Mouse (Mus musculus) forebrain, embryonic 16.5 days (tissue): ENCODE results near the gene Myo18a. TPM values are rescaled to one million over a fixed set of nuclear protein-coding genes. Genes with fewer than 3 reads are reported as not detected.
"Not testable (repeated sequence)": the region's sequence is repeated elsewhere in the genome, so short reads cannot be mapped to it uniquely, and the experiment has no call there.

Source experiments
- ATAC-seq: fragments of 200-750 bp; cut with Nextera tagmentation; 2 replicates; pipeline ENCODE4 v1.8.0; 2017; ENCODE audit warnings: mild to moderate bottlenecking, moderate library complexity
- H3K27ac ChIP-seq: fragments of 300-500 bp; sonication (generic); 2 replicates; pipeline ENCODE4 v1.5.1; 2014; ENCODE audit warnings: low read length, control low read depth
- H3K27me3 ChIP-seq: fragments of 300-500 bp; sonication (generic); replicated peaks from 2 replicates; pipeline ENCODE4 v1.6.1; 2014; ENCODE audit warnings: low read length; ENCODE audit not compliant: control insufficient read depth, insufficient read depth
- H3K36me3 ChIP-seq: fragments of 300-500 bp; sonication (generic); 2 replicates; pipeline ENCODE4 v1.6.1; 2014; ENCODE audit not compliant: control insufficient read depth, insufficient read depth
- H3K4me1 ChIP-seq: fragments of 300-500 bp; sonication (generic); replicated peaks from 2 replicates; pipeline ENCODE4 v1.6.1; 2014; ENCODE audit warnings: low read length; ENCODE audit not compliant: control insufficient read depth, insufficient read depth
- H3K4me2 ChIP-seq: fragments of 300-500 bp; sonication (generic); 2 replicates; pipeline ENCODE4 v1.6.1; 2014; ENCODE audit warnings: mild to moderate bottlenecking, low read length, control low read depth
- H3K4me3 ChIP-seq: fragments of 300-500 bp; sonication (generic); replicated peaks from 2 replicates; pipeline ENCODE4 v1.5.1; 2014; ENCODE audit warnings: mild to moderate bottlenecking, low read length, control low read depth
- H3K9ac ChIP-seq: fragments of 300-500 bp; sonication (generic); replicated peaks from 2 replicates; pipeline ENCODE4 v1.6.1; 2014; ENCODE audit warnings: low read depth, low read length, control low read depth
- H3K9me3 ChIP-seq: fragments of 300-500 bp; sonication (generic); 2 replicates; pipeline ENCODE4 v1.6.1; 2016; ENCODE audit warnings: low read length; ENCODE audit not compliant: control insufficient read depth
- WGBS: fragments of 180-500 bp; shearing (Covaris S2); extraction: QIAGEN DNeasy Blood & Tissue Kit; methylation state at CpG from one replicate; pipeline ENCODE4 v1.1.7; 2014; 5-methylcytosine and 5-hydroxymethylcytosine counted together
- polyA plus RNA-seq: library from polyadenylated mRNA; unstranded; fragments of >200 nt; fragmentation: Nextera tagmentation; extraction: Ambion mirVana; gene quantifications from 2 replicates; pipeline ENCODE4 v1.2.1, GENCODE M21; 2015

Myo18a gene
- polyA plus RNA-seq, 1 experiment from 2014 or later: 54.8 TPM

- ATAC-seq: no peak
- H3K4me2 ChIP-seq: no peak overlapping the region
- H3K27me3 ChIP-seq: no peaks in the 10 kb centered on the region
- no peaks in the 10 kb centered on the region for H3K36me3 ChIP-seq
- WGBS: 29% methylated on average over 6 of the region's 6 CpGs
- H3K27ac ChIP-seq: no peak overlapping the region
- no peaks in the 10 kb centered on the region for H3K9me3 ChIP-seq
- no peak overlapping the region for H3K9ac ChIP-seq
- no peak overlapping the region for H3K4me3 ChIP-seq
- no peaks in the 10 kb centered on the region for H3K4me1 ChIP-seq
These were observed 19.1 kb upstream of the Myo18a start for GRCm38 (mm10) chr11:77743966-77744365.

GRCm38 (mm10) chr11:77746652-77747051, 16.4 kb upstream of the Myo18a start:
- no peaks in the 10 kb centered on the region for H3K9me3 ChIP-seq
- no peak overlapping the region for H3K9ac ChIP-seq
- no peaks in the 10 kb centered on the region for H3K36me3 ChIP-seq
- no peaks in the 10 kb centered on the region for H3K27me3 ChIP-seq
- no peaks in the 10 kb centered on the region for H3K4me1 ChIP-seq
- H3K27ac ChIP-seq: no peak overlapping the region
- no peak overlapping the region for H3K4me2 ChIP-seq
- 91% methylated on average over 4 of the region's 4 CpGs for WGBS
- no peak for ATAC-seq
- no peak overlapping the region for H3K4me3 ChIP-seq

- not testable (repeated sequence) for H3K9ac ChIP-seq, H3K4me3 ChIP-seq, H3K36me3 ChIP-seq, H3K27me3 ChIP-seq, ATAC-seq, H3K9me3 ChIP-seq, H3K27ac ChIP-seq, H3K4me2 ChIP-seq, H3K4me1 ChIP-seq
- 96% methylated on average over 13 of the region's 15 CpGs for WGBS
These were observed 15.9 kb upstream of the Myo18a start for GRCm38 (mm10) chr11:77747103-77747502.

GRCm38 (mm10) chr11:77748996-77749395, 14.1 kb upstream of the Myo18a start:
- Histone ChIP-seq H3K9ac (no peak overlapping the region), H3K27me3 (no peaks in the 10 kb centered on the region), H3K9me3 (no peaks in the 10 kb centered on the region), H3K4me1 (no peaks in the 10 kb centered on the region), H3K36me3 (no peaks in the 10 kb centered on the region), H3K27ac (no peak overlapping the region), H3K4me3 (no peak overlapping the region), H3K4me2 (no peak overlapping the region)
- WGBS: 61% methylated on average over 5 of the region's 5 CpGs
- ATAC-seq: no peak

- no peak overlapping the region for H3K9ac ChIP-seq
- H3K9me3 ChIP-seq: no peaks in the 10 kb centered on the region
- H3K36me3 ChIP-seq: no peaks in the 10 kb centered on the region
- no peak for ATAC-seq
- H3K4me3 ChIP-seq: no peak overlapping the region
- no peak overlapping the region for H3K4me2 ChIP-seq
- no peak overlapping the region for H3K27ac ChIP-seq
- no peaks in the 10 kb centered on the region for H3K4me1 ChIP-seq
- no peaks in the 10 kb centered on the region for H3K27me3 ChIP-seq
- 80% methylated on average over 5 of the region's 5 CpGs for WGBS
These were observed 10.5 kb upstream of the Myo18a start for GRCm38 (mm10) chr11:77752525-77752924.

- Histone ChIP-seq H3K36me3 (no peaks in the 10 kb centered on the region), H3K4me1 (no peaks in the 10 kb centered on the region), H3K4me3 (no peak overlapping the region), H3K9me3 (no peaks in the 10 kb centered on the region), H3K27me3 (no peaks in the 10 kb centered on the region), H3K27ac (no peak overlapping the region), H3K4me2 (no peak overlapping the region), H3K9ac (no peak overlapping the region)
- WGBS: 78% methylated on average over 3 of the region's 3 CpGs
- no peak for ATAC-seq
These were observed 9.6 kb upstream of the Myo18a start for GRCm38 (mm10) chr11:77753469-77753868.

- Histone ChIP-seq H3K4me2 (no peak overlapping the region), H3K9me3 (no peaks in the 10 kb centered on the region), H3K9ac (no peak overlapping the region), H3K27me3 (no peaks in the 10 kb centered on the region), H3K36me3 (no peaks in the 10 kb centered on the region), H3K4me1 (peaks cover 18% of the 10 kb centered on the region), H3K4me3 (no peak overlapping the region), H3K27ac (no peak overlapping the region)
- no peak for ATAC-seq
- WGBS: 93% methylated on average over 4 of the region's 4 CpGs
These were observed 3.0 kb upstream of the Myo18a start for GRCm38 (mm10) chr11:77760031-77760430.

- H3K4me3 ChIP-seq: peak overlapping the region; percentile 97
- H3K36me3 ChIP-seq: no peaks in the 10 kb centered on the region
- no peaks in the 10 kb centered on the region for H3K9me3 ChIP-seq
- ATAC-seq: peak; percentile 73
- 3% methylated on average over 26 of the region's 26 CpGs for WGBS
- peak overlapping the region; percentile 100 for H3K9ac ChIP-seq
- H3K27me3 ChIP-seq: no peaks in the 10 kb centered on the region
- H3K27ac ChIP-seq: peak overlapping the region; percentile 91
- peak overlapping the region; percentile 97 for H3K4me2 ChIP-seq
- H3K4me1 ChIP-seq: peaks cover 38% of the 10 kb centered on the region
These were observed 761 bp downstream of the Myo18a start for GRCm38 (mm10) chr11:77763673-77764340.

- Histone ChIP-seq H3K4me3 (peak overlapping the region; percentile 97), H3K36me3 (no peaks in the 10 kb centered on the region), H3K27ac (no peak overlapping the region), H3K4me2 (peak overlapping the region; percentile 97), H3K9ac (peak overlapping the region; percentile 100), H3K4me1 (peaks cover 38% of the 10 kb centered on the region), H3K27me3 (no peaks in the 10 kb centered on the region), H3K9me3 (no peaks in the 10 kb centered on the region)
- WGBS: 56% methylated on average over 9 of the region's 9 CpGs
- no peak for ATAC-seq
These were observed 1.8 kb downstream of the Myo18a start for GRCm38 (mm10) chr11:77764694-77765458.
